Mouse (Mus musculus): ENCODE measurements around the gene Degs1. TPM values are rescaled to one million over a fixed set of nuclear protein-coding genes. Genes with fewer than 3 reads are reported as not detected.
"Not testable (repeated sequence)": the region's sequence is repeated elsewhere in the genome, so short reads cannot be mapped to it uniquely, and the experiment has no call there.

Gene Degs1
- polyA plus RNA-seq, 1 experiment from 2014 or later, result 59.5 TPM

DNA sequence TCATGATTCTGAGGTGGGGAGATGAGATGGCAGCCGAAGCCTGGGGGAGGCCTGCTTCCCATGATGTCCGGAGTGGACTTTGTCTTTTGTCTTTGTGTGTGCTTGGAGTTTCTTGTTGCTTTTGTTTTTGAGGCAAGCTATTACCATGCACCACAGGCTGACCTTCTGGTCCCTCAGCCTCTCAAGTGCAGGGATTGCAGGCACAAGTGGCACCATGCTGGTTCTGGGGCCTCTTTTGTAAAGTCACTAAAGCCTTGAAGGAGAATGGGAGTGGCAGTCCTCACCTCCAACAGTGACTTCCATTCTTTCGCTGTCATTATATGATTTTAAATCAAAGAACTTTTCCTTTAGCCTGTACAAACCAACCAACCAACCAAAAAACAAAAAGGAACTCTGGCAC is 14.6 kb upstream of the Degs1 start:
- Histone ChIP-seq H3K9me3 (no peaks in the 10 kb centered on the region), H3K27ac (replicated peaks) (no peak overlapping the region), H3K9ac (replicated peaks) (no peak overlapping the region), H3K4me3 (no peak overlapping the region), H3K36me3 (no peaks in the 10 kb centered on the region), H3K4me1 (no peaks in the 10 kb centered on the region), H3K4me2 (replicated peaks) (no peak overlapping the region), H3K27me3 (no peaks in the 10 kb centered on the region)
- WGBS, result 27% methylated on average over 3 of the region's 3 CpGs
- no peak for ATAC-seq (replicated peaks)

DNA sequence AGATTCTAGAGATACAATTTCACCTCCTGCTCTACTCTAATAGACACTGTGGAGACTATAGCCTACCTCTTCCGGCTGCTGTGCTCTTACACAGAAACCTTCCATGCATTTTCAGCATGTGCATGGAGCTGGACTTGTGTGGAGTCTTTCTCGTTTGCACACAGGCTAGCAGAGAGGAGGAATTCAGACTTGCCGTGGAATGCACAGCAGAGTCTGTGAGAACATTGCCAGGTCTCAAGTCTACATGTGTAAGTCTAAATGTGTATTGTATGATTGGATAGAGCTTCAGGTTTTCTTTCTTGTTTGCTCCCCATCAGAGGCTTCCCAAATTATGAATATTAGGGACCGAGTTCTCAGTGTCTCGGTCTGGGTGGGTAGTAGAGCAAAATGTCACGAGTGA is 14.2 kb upstream of the Degs1 start:
- WGBS, result 66% methylated on average over 6 of the region's 6 CpGs
- H3K9ac ChIP-seq (replicated peaks), result no peak overlapping the region
- no peak overlapping the region for H3K4me2 ChIP-seq (replicated peaks)

DNA sequence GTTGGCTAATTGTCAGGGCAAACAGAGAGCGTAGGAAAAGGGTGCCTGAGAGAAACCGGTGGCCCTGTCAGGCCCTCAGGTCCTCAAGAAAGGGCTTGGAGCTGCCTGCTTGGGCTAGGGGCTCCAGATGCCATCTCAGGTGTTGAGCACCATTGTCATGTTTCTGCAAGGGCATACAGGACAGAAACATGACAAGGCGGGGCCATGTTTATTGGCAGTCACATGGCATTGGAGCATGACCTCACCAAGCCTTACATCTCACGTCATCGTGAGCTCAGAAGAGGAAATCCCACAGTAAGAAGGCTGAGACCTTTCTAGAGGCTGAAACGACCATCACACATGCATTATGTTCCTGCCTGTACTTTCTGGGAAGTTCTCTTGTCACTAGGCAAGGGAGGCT is 13.5 kb upstream of the Degs1 start:
- 89% methylated on average over 6 of the region's 6 CpGs for WGBS
- Histone ChIP-seq H3K36me3 (no peaks in the 10 kb centered on the region), H3K9ac (replicated peaks) (no peak overlapping the region), H3K4me2 (replicated peaks) (no peak overlapping the region), H3K27me3 (no peaks in the 10 kb centered on the region), H3K9me3 (no peaks in the 10 kb centered on the region), H3K4me3 (no peak overlapping the region), H3K27ac (replicated peaks) (no peak overlapping the region), H3K4me1 (no peaks in the 10 kb centered on the region)
- ATAC-seq (replicated peaks), result no peak

More for the DNA sequence above, 14.2 kb upstream of the Degs1 start:
- H3K4me1 ChIP-seq, result no peaks in the 10 kb centered on the region
- no peaks in the 10 kb centered on the region for H3K36me3 ChIP-seq
- no peak overlapping the region for H3K4me3 ChIP-seq
- no peaks in the 10 kb centered on the region for H3K9me3 ChIP-seq
- no peaks in the 10 kb centered on the region for H3K27me3 ChIP-seq
- no peak for ATAC-seq (replicated peaks)
- H3K27ac ChIP-seq (replicated peaks), result no peak overlapping the region

DNA sequence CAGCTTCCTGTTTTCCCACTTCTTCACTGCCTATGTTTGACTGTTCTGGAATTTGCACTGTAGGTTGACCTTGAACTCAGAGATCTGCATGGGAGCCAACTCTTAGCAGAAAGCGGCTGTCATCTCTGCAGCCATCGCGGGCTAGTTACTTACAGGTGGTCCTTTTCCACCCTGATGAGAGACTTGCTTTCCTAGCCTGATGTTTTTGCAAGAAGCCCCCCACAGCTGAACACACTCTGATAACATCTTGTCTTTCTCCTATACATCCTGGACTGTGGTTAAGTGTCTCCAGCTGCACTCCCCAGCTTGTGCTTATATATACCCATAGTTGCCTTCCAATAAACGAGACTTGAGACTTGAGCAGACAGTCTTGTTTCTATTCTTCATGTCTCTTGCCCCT is 9.7 kb upstream of the Degs1 start:
- H3K9ac ChIP-seq (replicated peaks), result no peak overlapping the region
- H3K27ac ChIP-seq (replicated peaks), result no peak overlapping the region
- no peaks in the 10 kb centered on the region for H3K4me1 ChIP-seq
- 86% methylated on average over 4 of the region's 4 CpGs for WGBS
- no peak overlapping the region for H3K4me3 ChIP-seq
- ATAC-seq (replicated peaks), result no peak
- no peaks in the 10 kb centered on the region for H3K36me3 ChIP-seq
- no peak overlapping the region for H3K4me2 ChIP-seq (replicated peaks)
- no peaks in the 10 kb centered on the region for H3K27me3 ChIP-seq
- H3K9me3 ChIP-seq, result no peaks in the 10 kb centered on the region

DNA sequence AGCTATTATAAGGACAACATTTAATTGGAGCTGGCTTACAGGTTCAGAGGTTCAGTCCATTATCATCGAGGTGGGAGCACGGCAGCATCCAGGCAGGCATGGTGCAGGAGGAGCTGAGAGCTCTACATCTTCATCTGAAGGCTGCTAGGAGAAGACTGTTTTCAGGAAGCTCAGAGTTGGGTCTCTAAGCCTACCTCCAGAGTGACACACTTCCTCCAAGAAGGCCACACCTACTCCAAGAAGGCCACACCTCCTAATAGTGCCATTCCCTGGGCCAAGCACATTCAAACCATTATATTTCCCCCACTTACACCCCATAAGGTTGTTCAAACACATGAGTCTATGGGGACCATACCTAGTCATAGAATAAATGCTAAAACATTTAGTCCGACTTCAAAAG is 8.1 kb upstream of the Degs1 start:
- H3K36me3 ChIP-seq; H3K9ac ChIP-seq (replicated peaks); H3K9me3 ChIP-seq; H3K27me3 ChIP-seq; H3K4me1 ChIP-seq; H3K4me2 ChIP-seq (replicated peaks); H3K4me3 ChIP-seq; ATAC-seq (replicated peaks); H3K27ac ChIP-seq (replicated peaks): not testable (repeated sequence)
- WGBS, result 93% methylated on average over 3 of the region's 3 CpGs

DNA sequence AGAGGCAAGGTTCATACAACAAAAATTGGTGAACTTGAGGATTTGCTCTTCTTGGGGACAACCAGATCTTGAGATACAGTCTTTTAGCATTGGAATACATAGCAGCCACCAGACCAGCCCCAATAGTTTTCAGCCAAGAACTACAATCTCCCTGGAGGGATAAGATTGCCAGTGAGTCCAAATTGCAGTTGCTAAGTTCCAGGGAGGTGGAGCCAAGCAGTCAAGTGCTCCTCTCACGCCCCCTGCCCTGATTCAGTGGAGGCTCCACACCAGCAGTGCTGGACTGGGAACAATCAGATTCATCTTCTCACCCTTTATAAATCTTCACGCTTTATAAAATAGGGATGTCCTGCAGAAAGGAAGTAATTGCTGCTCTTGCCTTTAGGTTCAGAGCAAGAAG is 7.2 kb upstream of the Degs1 start:
- H3K36me3 ChIP-seq, result no peaks in the 10 kb centered on the region
- no peak overlapping the region for H3K9ac ChIP-seq (replicated peaks)
- 68% methylated on average over 2 of the region's 2 CpGs for WGBS
- no peaks in the 10 kb centered on the region for H3K27me3 ChIP-seq
- ATAC-seq (replicated peaks), result no peak
- no peak overlapping the region for H3K27ac ChIP-seq (replicated peaks)
- H3K4me3 ChIP-seq, result no peak overlapping the region
- H3K9me3 ChIP-seq, result no peaks in the 10 kb centered on the region
- no peak overlapping the region for H3K4me2 ChIP-seq (replicated peaks)
- H3K4me1 ChIP-seq, result no peaks in the 10 kb centered on the region

DNA sequence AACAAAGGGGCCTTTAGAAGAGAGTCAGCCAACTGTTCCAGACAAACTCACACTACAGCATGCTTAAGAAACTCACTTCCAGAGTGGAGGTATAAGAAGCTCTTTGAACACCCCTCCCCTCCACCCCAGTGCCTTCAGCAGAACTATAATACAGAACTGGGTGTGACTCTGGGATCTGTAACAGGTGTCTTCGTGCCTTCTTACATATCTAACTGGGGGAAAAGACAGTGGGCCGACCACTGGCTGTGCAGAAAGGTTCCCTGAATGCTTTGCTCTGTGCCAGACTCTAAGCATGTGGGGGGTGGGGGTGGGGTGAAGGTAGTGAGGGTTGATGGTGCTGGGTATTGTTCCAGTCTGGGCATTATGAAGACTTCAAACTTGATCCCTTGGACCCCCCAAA is 6.0 kb upstream of the Degs1 start:
- ATAC-seq (replicated peaks), result no peak
- Histone ChIP-seq H3K9me3 (no peaks in the 10 kb centered on the region), H3K4me2 (replicated peaks) (no peak overlapping the region), H3K4me3 (no peak overlapping the region), H3K9ac (replicated peaks) (no peak overlapping the region), H3K27ac (replicated peaks) (no peak overlapping the region), H3K4me1 (no peaks in the 10 kb centered on the region), H3K36me3 (no peaks in the 10 kb centered on the region), H3K27me3 (0 out of 2 replicates have a peak, but pooled peaks cover 3% of the 10 kb centered on the region)
- 49% methylated on average over 2 of the region's 2 CpGs for WGBS

DNA sequence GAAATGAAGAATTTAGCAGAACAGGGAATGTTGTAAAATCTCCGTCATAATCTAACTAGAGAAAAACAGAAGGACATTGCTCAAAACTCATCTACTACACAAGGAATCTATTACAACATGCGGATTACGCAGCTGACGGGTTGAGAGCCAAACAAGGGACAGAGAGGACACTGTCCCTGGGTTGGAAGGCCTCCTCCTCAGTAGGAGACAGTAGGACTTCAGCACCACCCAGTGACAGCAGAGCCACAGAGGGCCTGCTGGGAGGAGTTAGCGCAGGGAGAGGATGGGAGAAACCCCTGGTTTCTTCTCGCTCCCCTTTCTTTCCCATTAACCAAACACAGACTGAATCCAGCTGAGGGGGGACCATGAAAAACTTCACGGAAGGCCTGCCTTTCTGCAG is 5.2 kb upstream of the Degs1 start:
- 74% methylated on average over 7 of the region's 7 CpGs for WGBS
- 0 out of 2 replicates have a peak, but pooled peaks cover 3% of the 10 kb centered on the region for H3K27me3 ChIP-seq
- no peak for ATAC-seq (replicated peaks)

DNA sequence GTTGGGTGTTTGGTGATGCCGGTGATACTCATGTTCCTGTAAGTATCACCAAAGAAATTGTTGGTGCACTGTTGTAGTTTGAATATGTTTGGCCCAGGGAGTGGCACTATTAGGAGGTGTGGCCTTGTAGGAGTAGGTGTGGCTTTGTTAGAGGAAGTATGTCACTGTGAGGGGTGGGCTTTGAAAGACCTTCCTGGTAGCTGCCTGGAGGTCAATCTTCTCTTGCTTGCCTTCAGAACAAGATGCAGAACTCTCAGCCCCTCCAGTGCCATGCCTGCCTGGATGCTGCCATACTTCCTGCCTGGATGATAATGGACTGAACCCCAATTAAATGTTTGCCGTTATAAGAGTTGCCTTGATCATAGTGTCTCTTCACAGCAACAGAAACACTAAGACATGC is 2.2 kb upstream of the Degs1 start:
- Histone ChIP-seq H3K36me3 (no peaks in the 10 kb centered on the region), H3K4me2 (replicated peaks) (no peak overlapping the region), H3K27ac (replicated peaks) (no peak overlapping the region), H3K4me3 (no peak overlapping the region), H3K9me3 (no peaks in the 10 kb centered on the region), H3K4me1 (peaks cover 30% of the 10 kb centered on the region), H3K9ac (replicated peaks) (no peak overlapping the region), H3K27me3 (0 out of 2 replicates have a peak, but pooled peaks cover 3% of the 10 kb centered on the region)
- 84% methylated on average over 2 of the region's 2 CpGs for WGBS
- no peak for ATAC-seq (replicated peaks)

More for the DNA sequence above, 5.2 kb upstream of the Degs1 start:
- peaks cover 5% of the 10 kb centered on the region for H3K4me1 ChIP-seq
- no peaks in the 10 kb centered on the region for H3K36me3 ChIP-seq
- no peak overlapping the region for H3K27ac ChIP-seq (replicated peaks)
- H3K9ac ChIP-seq (replicated peaks), result no peak overlapping the region
- no peak overlapping the region for H3K4me3 ChIP-seq
- no peaks in the 10 kb centered on the region for H3K9me3 ChIP-seq
- H3K4me2 ChIP-seq (replicated peaks), result no peak overlapping the region

DNA sequence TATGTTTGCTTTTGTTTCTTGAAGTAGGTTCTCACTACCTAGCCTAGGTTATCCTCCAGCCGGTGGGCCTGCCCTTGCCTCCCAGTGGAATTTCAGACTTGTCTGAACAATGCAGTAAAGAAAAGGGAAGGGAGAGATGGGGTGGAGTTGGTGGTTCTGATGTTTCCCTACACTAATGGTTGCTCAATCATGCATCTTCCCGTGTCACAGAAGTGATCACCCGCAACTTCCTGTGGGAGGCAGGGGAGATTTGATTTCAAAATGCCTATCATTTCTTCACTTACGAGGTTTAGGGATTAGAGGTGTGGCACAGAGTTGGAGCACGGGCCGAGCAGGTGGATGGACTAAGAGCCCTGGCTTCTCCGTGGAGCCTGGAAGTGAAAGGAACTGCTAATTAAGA is 627 bp upstream of the Degs1 start:
- peak overlapping the region; percentile 90 for H3K4me2 ChIP-seq (replicated peaks)
- peak; percentile 16; the same call in 1 of the 2 replicates for ATAC-seq (replicated peaks)
- no peak overlapping the region for H3K27ac ChIP-seq (replicated peaks)
- no peaks in the 10 kb centered on the region for H3K9me3 ChIP-seq
- 0 out of 2 replicates have a peak, but pooled peaks cover 3% of the 10 kb centered on the region for H3K27me3 ChIP-seq
- H3K36me3 ChIP-seq, result peaks cover 6% of the 10 kb centered on the region
- no peak overlapping the region for H3K9ac ChIP-seq (replicated peaks)
- H3K4me1 ChIP-seq, result peaks cover 30% of the 10 kb centered on the region
- 37% methylated on average over 7 of the region's 7 CpGs for WGBS
- H3K4me3 ChIP-seq, result peak overlapping the region; percentile 89; the same call in 1 of the 2 replicates

DNA sequence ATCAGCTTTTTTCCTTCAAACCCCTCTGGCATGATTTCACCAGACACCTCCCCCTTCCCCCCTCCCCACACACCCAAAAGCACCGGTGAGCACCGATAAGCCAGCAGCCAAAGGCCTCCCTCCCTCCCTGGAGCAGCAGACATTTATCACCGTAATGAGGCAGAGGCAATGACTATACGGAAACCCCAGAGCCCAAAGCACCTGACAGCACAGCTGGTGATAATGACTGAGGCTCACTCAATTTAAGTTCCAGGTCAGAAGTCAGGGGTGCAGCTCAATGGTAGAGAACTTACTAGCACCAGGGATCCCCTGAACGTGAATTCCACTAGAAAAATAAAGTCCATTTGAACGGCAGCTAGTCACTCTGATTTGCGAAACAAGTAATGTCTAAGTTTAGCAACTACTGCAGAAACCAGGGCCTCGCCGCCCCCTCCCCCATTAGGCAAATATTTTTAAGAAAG is 1.3 kb downstream of the Degs1 start:
- WGBS, result 17% methylated on average over 9 of the region's 9 CpGs
- no peak overlapping the region for H3K27ac ChIP-seq (replicated peaks)
- 0 out of 2 replicates have a peak overlapping the region, but pooled peaks have one; percentile 91 for H3K9ac ChIP-seq (replicated peaks)
- no peak for ATAC-seq (replicated peaks)
- H3K36me3 ChIP-seq, result peaks cover 18% of the 10 kb centered on the region
- peak overlapping the region; percentile 89 for H3K4me3 ChIP-seq
- no peaks in the 10 kb centered on the region for H3K9me3 ChIP-seq
- H3K4me2 ChIP-seq (replicated peaks), result peak overlapping the region; percentile 90
- peaks cover 30% of the 10 kb centered on the region for H3K4me1 ChIP-seq
- 0 out of 2 replicates have a peak, but pooled peaks cover 3% of the 10 kb centered on the region for H3K27me3 ChIP-seq

DNA sequence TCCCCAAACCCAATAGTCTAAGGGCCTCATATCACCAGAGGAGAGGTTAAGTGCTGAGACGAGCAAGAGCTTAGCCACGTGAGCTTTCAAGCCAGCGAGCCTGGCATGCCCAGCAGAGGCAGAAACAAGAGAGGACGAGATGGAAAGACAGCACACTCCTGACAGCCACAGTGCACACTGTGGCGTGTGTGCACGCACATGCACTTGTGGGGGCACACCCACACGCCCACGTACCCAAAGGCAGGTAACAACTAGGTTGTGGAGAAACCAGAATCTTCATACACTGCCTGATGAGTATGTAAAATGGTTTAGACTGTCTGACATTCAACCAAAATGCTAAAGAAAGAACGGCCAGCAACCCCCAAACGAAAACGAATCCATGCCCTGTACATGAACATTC is 2.0 kb downstream of the Degs1 start:
- H3K9ac ChIP-seq (replicated peaks), result no peak overlapping the region; the same call in 1 of the 2 replicates
- H3K4me2 ChIP-seq (replicated peaks), result peak overlapping the region; percentile 90
- H3K9me3 ChIP-seq, result no peaks in the 10 kb centered on the region
- WGBS, result 57% methylated on average over 11 of the region's 11 CpGs
- peak overlapping the region; percentile 89; the same call in 1 of the 2 replicates for H3K4me3 ChIP-seq
- 0 out of 2 replicates have a peak, but pooled peaks cover 3% of the 10 kb centered on the region for H3K27me3 ChIP-seq
- ATAC-seq (replicated peaks), result no peak
- peaks cover 20% of the 10 kb centered on the region for H3K36me3 ChIP-seq
- H3K4me1 ChIP-seq, result peaks cover 30% of the 10 kb centered on the region
- H3K27ac ChIP-seq (replicated peaks), result no peak overlapping the region

DNA sequence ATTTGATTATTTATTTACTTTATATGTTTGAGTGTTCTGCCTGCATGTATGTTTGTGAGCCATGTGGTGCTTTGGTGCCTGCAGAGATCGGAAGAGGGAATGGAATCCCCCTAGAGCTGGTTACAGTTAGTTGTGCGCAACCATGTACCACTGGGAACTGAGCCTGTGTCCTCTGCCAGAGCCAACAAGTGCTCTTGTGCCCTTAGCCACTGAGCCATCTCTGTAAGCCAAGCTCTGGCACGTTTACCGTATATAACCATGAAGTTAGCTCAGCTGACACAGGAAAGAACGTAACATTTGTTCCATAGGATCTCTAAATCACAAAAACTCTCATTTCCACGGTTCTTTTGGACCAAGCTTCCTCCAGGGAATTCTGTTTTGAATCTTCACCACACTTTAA is 2.6 kb downstream of the Degs1 start:
- H3K36me3 ChIP-seq, result peaks cover 25% of the 10 kb centered on the region
- H3K4me2 ChIP-seq (replicated peaks), result no peak overlapping the region
- no peak overlapping the region for H3K9ac ChIP-seq (replicated peaks)
- H3K4me3 ChIP-seq, result no peak overlapping the region
- 83% methylated on average over 6 of the region's 6 CpGs for WGBS
- ATAC-seq (replicated peaks), result no peak
- H3K9me3 ChIP-seq, result no peaks in the 10 kb centered on the region
- peaks cover 30% of the 10 kb centered on the region for H3K4me1 ChIP-seq
- no peak overlapping the region for H3K27ac ChIP-seq (replicated peaks)
- 0 out of 2 replicates have a peak, but pooled peaks cover 3% of the 10 kb centered on the region for H3K27me3 ChIP-seq
